Mouse (Mus musculus): ENCODE results near the gene Spag16. TPM values are rescaled to one million over a fixed set of nuclear protein-coding genes. Genes with fewer than 3 reads are reported as not detected.
"Not testable (repeated sequence)": the region's sequence is repeated elsewhere in the genome, so short reads cannot be mapped to it uniquely, and the experiment has no call there.

Gene Spag16
- polyA plus RNA-seq, 1 experiment: not detected

- Histone ChIP-seq H3K4me2 (ENCODE audit: low read depth) (no peak overlapping the region), H3K36me3 (ENCODE audit: control insufficient read depth, insufficient read depth) (no peaks in the 10 kb centered on the region), H3K4me3 (no peak overlapping the region), H3K27me3 (ENCODE audit: control insufficient read depth, insufficient read depth, insufficient read length) (no peaks in the 10 kb centered on the region), H3K79me2 (ENCODE audit: control insufficient read depth, insufficient read depth) (no peaks in the 10 kb centered on the region), H3ac (ENCODE audit: control insufficient read depth, insufficient read length) (no peak overlapping the region)
- TF ChIP-seq E2F4 (IDR thresholded peaks at IDR 0.05; ENCODE audit: insufficient read depth) (no peak), SRF (IDR thresholded peaks at IDR 0.05; ENCODE audit: control insufficient read depth, insufficient read length, low read depth) (no peak), MAX (IDR thresholded peaks at IDR 0.05; ENCODE audit: low read depth) (no peak), POLR2AphosphoS2 (IDR thresholded peaks at IDR 0.05; ENCODE audit: insufficient read length, low read depth) (no peak), TCF3 (IDR thresholded peaks at IDR 0.05; ENCODE audit: insufficient read length, low read depth) (no peak)
Measured at GRCm38 (mm10) chr1:69830586-69830985, 3.8 kb downstream of the Spag16 start.

DNA sequence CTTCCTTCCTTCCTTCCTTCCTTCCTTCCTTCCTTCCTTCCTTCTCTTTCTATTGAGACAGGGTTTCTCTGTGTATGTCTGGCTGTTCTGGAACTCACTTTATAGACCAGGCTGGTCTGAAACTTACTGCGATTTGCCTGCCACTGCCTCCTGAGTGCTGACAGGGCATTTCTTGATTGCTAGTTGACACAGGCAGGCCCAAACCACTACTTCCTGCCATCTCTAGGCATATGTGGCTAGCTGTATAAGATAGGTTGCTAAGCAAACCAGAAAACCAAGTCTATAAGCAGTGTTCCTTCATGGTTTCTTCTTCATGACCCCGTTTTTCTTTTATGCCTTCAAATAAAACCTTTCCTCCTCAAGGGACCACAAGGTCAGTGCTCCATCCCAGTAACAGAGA lies 4.2 kb downstream of the Spag16 start:
- Histone ChIP-seq H3K36me3 (ENCODE audit: control insufficient read depth, insufficient read depth) (no peaks in the 10 kb centered on the region), H3ac (ENCODE audit: control insufficient read depth, insufficient read length) (no peak overlapping the region), H3K4me2 (ENCODE audit: low read depth) (no peak overlapping the region), H3K79me2 (ENCODE audit: control insufficient read depth, insufficient read depth) (no peaks in the 10 kb centered on the region), H3K27me3 (ENCODE audit: control insufficient read depth, insufficient read depth, insufficient read length) (no peaks in the 10 kb centered on the region), H3K4me3 (no peak overlapping the region)
- no peak for TF ChIP-seq POLR2AphosphoS2 (IDR thresholded peaks at IDR 0.05; ENCODE audit: insufficient read length, low read depth)
- no peak for TF ChIP-seq MYOD1 (IDR thresholded peaks at IDR 0.05; ENCODE audit: control insufficient read depth in 1 of 3, insufficient read length in 2 of 3, low read depth in 2 of 3)
- no peak for TF ChIP-seq E2F4 (IDR thresholded peaks at IDR 0.05; ENCODE audit: insufficient read depth)
- no peak for TF ChIP-seq USF1 (IDR thresholded peaks at IDR 0.05; ENCODE audit: low read depth)
- TF ChIP-seq TCF3 (IDR thresholded peaks at IDR 0.05; ENCODE audit: insufficient read length, low read depth): no peak
- TF ChIP-seq MYOG (IDR thresholded peaks at IDR 0.05; ENCODE audit: control insufficient read depth in 1 of 3, insufficient read depth in 1 of 3, insufficient read length in 2 of 3, low read depth in 2 of 3): no peak
- no peak for TF ChIP-seq TCF12 (IDR thresholded peaks at IDR 0.05; ENCODE audit: insufficient read depth, poor library complexity, severe bottlenecking)
- TF ChIP-seq POLR2A (IDR thresholded peaks at IDR 0.05; ENCODE audit: insufficient read length, low read depth): no peak
- TF ChIP-seq SRF (IDR thresholded peaks at IDR 0.05; ENCODE audit: control insufficient read depth, insufficient read length, low read depth): no peak
- TF ChIP-seq REST (IDR thresholded peaks at IDR 0.05; ENCODE audit: insufficient read depth, insufficient read length): no peak
- no peak for TF ChIP-seq CEBPB (IDR thresholded peaks at IDR 0.05; ENCODE audit: insufficient read depth, poor library complexity, severe bottlenecking)
- TF ChIP-seq MAX (IDR thresholded peaks at IDR 0.05; ENCODE audit: low read depth): no peak

- H3K79me2 ChIP-seq (ENCODE audit: control insufficient read depth, insufficient read depth); H3K4me3 ChIP-seq; H3ac ChIP-seq (ENCODE audit: control insufficient read depth, insufficient read length); H3K4me2 ChIP-seq (ENCODE audit: low read depth); H3K36me3 ChIP-seq (ENCODE audit: control insufficient read depth, insufficient read depth); H3K27me3 ChIP-seq (ENCODE audit: control insufficient read depth, insufficient read depth, insufficient read length): not testable (repeated sequence)
Measured at GRCm38 (mm10) chr1:69833476-69833875, 6.7 kb downstream of the Spag16 start.

DNA sequence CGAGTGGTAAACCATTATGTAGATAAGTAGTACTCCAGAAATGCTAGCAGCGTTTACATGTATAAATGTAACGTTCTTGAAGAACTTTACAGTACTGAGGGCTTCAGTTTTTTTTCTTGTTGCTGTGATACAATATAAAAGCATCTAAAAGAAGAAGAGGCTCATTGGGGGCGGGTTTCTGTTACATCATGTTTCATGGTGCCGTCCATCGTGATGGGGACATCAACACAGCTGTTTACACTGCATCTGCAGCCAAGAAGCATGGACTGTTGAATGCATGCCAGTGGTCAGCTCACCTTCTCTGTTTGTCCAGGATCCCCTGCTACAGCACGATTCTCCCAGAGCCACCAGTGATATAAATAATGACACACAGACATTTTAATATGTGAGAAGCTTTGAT lies 26.7 kb downstream of the Spag16 start:
- Histone ChIP-seq H3K4me3 (no peak overlapping the region), H3K4me2 (ENCODE audit: low read depth) (no peak overlapping the region), H3K27me3 (ENCODE audit: control insufficient read depth, insufficient read depth, insufficient read length) (no peaks in the 10 kb centered on the region), H3ac (ENCODE audit: control insufficient read depth, insufficient read length) (no peak overlapping the region), H3K36me3 (ENCODE audit: control insufficient read depth, insufficient read depth) (no peaks in the 10 kb centered on the region), H3K79me2 (ENCODE audit: control insufficient read depth, insufficient read depth) (no peaks in the 10 kb centered on the region)
- TF ChIP-seq POLR2A (IDR thresholded peaks at IDR 0.05; ENCODE audit: insufficient read length, low read depth): no peak

- Histone ChIP-seq H3K4me2 (ENCODE audit: low read depth) (no peak overlapping the region), H3K4me3 (no peak overlapping the region), H3ac (ENCODE audit: control insufficient read depth, insufficient read length) (no peak overlapping the region), H3K27me3 (ENCODE audit: control insufficient read depth, insufficient read depth, insufficient read length) (no peaks in the 10 kb centered on the region), H3K79me2 (ENCODE audit: control insufficient read depth, insufficient read depth) (no peaks in the 10 kb centered on the region), H3K36me3 (ENCODE audit: control insufficient read depth, insufficient read depth) (no peaks in the 10 kb centered on the region)
- TF ChIP-seq E2F4 (IDR thresholded peaks at IDR 0.05; ENCODE audit: insufficient read depth) (no peak), TCF12 (IDR thresholded peaks at IDR 0.05; ENCODE audit: insufficient read depth, poor library complexity, severe bottlenecking) (no peak), MAX (IDR thresholded peaks at IDR 0.05; ENCODE audit: low read depth) (no peak), SRF (IDR thresholded peaks at IDR 0.05; ENCODE audit: control insufficient read depth, insufficient read length, low read depth) (no peak), CEBPB (IDR thresholded peaks at IDR 0.05; ENCODE audit: insufficient read depth, poor library complexity, severe bottlenecking) (no peak)
Measured at GRCm38 (mm10) chr1:69867776-69868175, 41.0 kb downstream of the Spag16 start.

DNA sequence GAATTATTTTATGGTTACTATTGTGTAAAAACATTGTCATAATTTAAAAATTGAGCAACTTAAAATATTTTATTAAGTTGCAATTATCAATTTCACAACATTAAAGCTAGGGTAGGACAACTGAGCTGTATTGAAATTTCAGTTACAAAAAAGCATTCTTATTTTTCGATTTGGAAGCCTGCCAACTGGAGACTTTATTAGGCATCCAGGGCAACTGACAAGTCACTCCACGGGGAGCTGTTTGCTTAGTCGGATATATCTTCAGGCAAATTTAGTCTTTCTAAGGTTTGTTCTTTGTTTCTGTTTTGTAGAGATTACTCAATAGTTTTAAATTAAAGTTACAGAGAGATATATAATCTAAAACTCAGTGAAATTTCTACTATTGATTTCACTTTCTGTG lies 129.8 kb downstream of the Spag16 start:
- Histone ChIP-seq H3K36me3 (ENCODE audit: control insufficient read depth, insufficient read depth) (no peaks in the 10 kb centered on the region), H3K27me3 (ENCODE audit: control insufficient read depth, insufficient read depth, insufficient read length) (no peaks in the 10 kb centered on the region), H3ac (ENCODE audit: control insufficient read depth, insufficient read length) (no peak overlapping the region), H3K4me3 (no peak overlapping the region), H3K4me2 (ENCODE audit: low read depth) (no peak overlapping the region), H3K79me2 (ENCODE audit: control insufficient read depth, insufficient read depth) (no peaks in the 10 kb centered on the region)
- TF ChIP-seq POLR2AphosphoS2 (IDR thresholded peaks at IDR 0.05; ENCODE audit: insufficient read length, low read depth): no peak
- no peak for TF ChIP-seq USF1 (IDR thresholded peaks at IDR 0.05; ENCODE audit: low read depth)
- no peak for TF ChIP-seq REST (IDR thresholded peaks at IDR 0.05; ENCODE audit: insufficient read depth, insufficient read length)
- no peak for TF ChIP-seq MAX (IDR thresholded peaks at IDR 0.05; ENCODE audit: low read depth)
- TF ChIP-seq POLR2A (IDR thresholded peaks at IDR 0.05; ENCODE audit: insufficient read length, low read depth): no peak
- no peak for TF ChIP-seq MYOD1 (IDR thresholded peaks at IDR 0.05; ENCODE audit: control insufficient read depth in 1 of 3, insufficient read length in 2 of 3, low read depth in 2 of 3)
- TF ChIP-seq TCF12 (IDR thresholded peaks at IDR 0.05; ENCODE audit: insufficient read depth, poor library complexity, severe bottlenecking): no peak
- no peak for TF ChIP-seq CEBPB (IDR thresholded peaks at IDR 0.05; ENCODE audit: insufficient read depth, poor library complexity, severe bottlenecking)
- no peak for TF ChIP-seq E2F4 (IDR thresholded peaks at IDR 0.05; ENCODE audit: insufficient read depth)
- no peak for TF ChIP-seq TCF3 (IDR thresholded peaks at IDR 0.05; ENCODE audit: insufficient read length, low read depth)
- TF ChIP-seq SRF (IDR thresholded peaks at IDR 0.05; ENCODE audit: control insufficient read depth, insufficient read length, low read depth): no peak
- no peak for TF ChIP-seq MYOG (IDR thresholded peaks at IDR 0.05; ENCODE audit: control insufficient read depth in 1 of 3, insufficient read depth in 1 of 3, insufficient read length in 2 of 3, low read depth in 2 of 3)

All from myocyte (in vitro differentiated cells).